ENCODE assay signal across 20 mouse cellular contexts in genomic region chr11:5973151-5973550, GRCm38 (mm10). TPM values are rescaled to one million over a fixed set of nuclear protein-coding genes. Genes with fewer than 3 reads are reported as not detected.
DNase-seq lines count a peak whose midpoint lies in the region; ATAC-seq and TF ChIP-seq lines count a peak whose summit lies in the region.
"Had no signal": no experiment of that assay in that cellular context is flagged by ENCODE, and none has a peak within 500 bp of the region (broad histone marks: within the 10 kb centered on the region; RNA-seq: fewer than 3 reads in every experiment).

No protein-coding gene starts in this region.

- peaks cover 50% of the 10 kb centered on the region for H3K4me1 ChIP-seq in forebrain, embryonic 10.5 days
- H3K4me1 ChIP-seq in forebrain, embryonic 16.5 days (replicated peaks; ENCODE audit: control insufficient read depth, insufficient read depth, low read length) = no peaks in the 10 kb centered on the region
- peaks cover 42% of the 10 kb centered on the region for H3K4me1 ChIP-seq in embryonic facial prominence, embryonic 13.5 days
- no peaks in the 10 kb centered on the region for H3K4me1 ChIP-seq in neural tube, embryonic 15.5 days
- H3K4me1 ChIP-seq: midbrain, embryonic 13.5 days had no signal

- H3K9me3 ChIP-seq in forebrain, embryonic 10.5 days = no peaks in the 10 kb centered on the region
- H3K9me3 ChIP-seq in forebrain, embryonic 16.5 days (ENCODE audit: control insufficient read depth, low read length) = no peaks in the 10 kb centered on the region
- no peaks in the 10 kb centered on the region for H3K9me3 ChIP-seq in embryonic facial prominence, embryonic 13.5 days
- H3K9me3 ChIP-seq in neural tube, embryonic 15.5 days (replicated peaks) = no peaks in the 10 kb centered on the region
- H3K9me3 ChIP-seq: embryonic facial prominence, embryonic 12.5 days; hindbrain, embryonic 12.5 days; midbrain, embryonic 13.5 days had no signal

- DNase-seq in forebrain, embryonic 10.5 days (ENCODE audit: extremely low spot score, low spot score) = no peak
- DNase-seq in layer of hippocampus, adult 2 months (ENCODE audit: low spot score in 2 of 2) = no peak
- no peak for DNase-seq in layer of hippocampus, postnatal 36 days
- DNase-seq in NIH3T3 (ENCODE audit: low read depth) = peak; percentile 15
- no peak for DNase-seq in layer of hippocampus, postnatal 14 days (ENCODE audit: low spot score in 2 of 2)
- DNase-seq: adrenal gland, postnatal 10 days; cerebellum, postnatal 10 days; forebrain, postnatal 0 days; lung, postnatal 14 days; thymus, postnatal 14 days had no signal

- no peaks in the 10 kb centered on the region for H3K27me3 ChIP-seq in forebrain, embryonic 10.5 days (ENCODE audit: poor library complexity, severe bottlenecking)
- H3K27me3 ChIP-seq in forebrain, embryonic 16.5 days (replicated peaks; ENCODE audit: control insufficient read depth, insufficient read depth, low read length) = no peaks in the 10 kb centered on the region
- no peaks in the 10 kb centered on the region for H3K27me3 ChIP-seq in embryonic facial prominence, embryonic 13.5 days
- no peaks in the 10 kb centered on the region for H3K27me3 ChIP-seq in neural tube, embryonic 15.5 days (replicated peaks)
- H3K27me3 ChIP-seq: midbrain, embryonic 13.5 days had no signal

- ATAC-seq in forebrain, embryonic 16.5 days = no peak
- no peak for ATAC-seq in embryonic facial prominence, embryonic 13.5 days (ENCODE audit: insufficient number of reproducible peaks, insufficient read depth, low FRiP score, low TSS enrichment, low read depth)
- ATAC-seq in neural tube, embryonic 15.5 days (ENCODE audit: low FRiP score) = no peak
- ATAC-seq: activated CD4-positive, CD25-positive, alpha-beta regulatory T cell, adult 4 months; forebrain, postnatal 0 days; midbrain, embryonic 13.5 days had no signal

- no peak overlapping the region for H3K4me2 ChIP-seq in forebrain, embryonic 16.5 days (ENCODE audit: low read length)
- H3K4me2 ChIP-seq in embryonic facial prominence, embryonic 13.5 days = 0 out of 2 replicates have a peak overlapping the region, but pooled peaks have one; percentile 2
- no peak overlapping the region for H3K4me2 ChIP-seq in neural tube, embryonic 15.5 days
- H3K4me2 ChIP-seq: embryonic facial prominence, embryonic 12.5 days; hindbrain, embryonic 12.5 days; midbrain, embryonic 13.5 days had no signal

- TF ChIP-seq CTCF in layer of hippocampus, adult 2 months (conservative IDR thresholded peaks at IDR 0.05) = no peak

- no peak overlapping the region for H3K4me3 ChIP-seq in forebrain, embryonic 10.5 days
- H3K4me3 ChIP-seq in forebrain, embryonic 16.5 days (replicated peaks; ENCODE audit: low read length) = no peak overlapping the region
- no peak overlapping the region for H3K4me3 ChIP-seq in layer of hippocampus, adult 2 months
- no peak overlapping the region for H3K4me3 ChIP-seq in embryonic facial prominence, embryonic 13.5 days
- H3K4me3 ChIP-seq in neural tube, embryonic 15.5 days (replicated peaks) = no peak overlapping the region
- H3K4me3 ChIP-seq: embryonic facial prominence, embryonic 12.5 days; hindbrain, embryonic 12.5 days; midbrain, embryonic 13.5 days had no signal

- WGBS in forebrain, embryonic 10.5 days = 49% methylated on average over 7 of the region's 7 CpGs
- 54% methylated on average over 7 of the region's 7 CpGs for WGBS in forebrain, embryonic 16.5 days
- WGBS in embryonic facial prominence, embryonic 13.5 days = 41% methylated on average over 7 of the region's 7 CpGs
- WGBS in neural tube, embryonic 15.5 days = 61% methylated on average over 7 of the region's 7 CpGs

- H3K27ac ChIP-seq in forebrain, embryonic 10.5 days = 0 out of 2 replicates have a peak overlapping the region, but pooled peaks have one; percentile 12
- no peak overlapping the region for H3K27ac ChIP-seq in forebrain, embryonic 16.5 days (ENCODE audit: low read length)
- H3K27ac ChIP-seq in layer of hippocampus, adult 2 months = peak overlapping the region; percentile 61; the same call in 1 of the 2 replicates
- no peak overlapping the region for H3K27ac ChIP-seq in embryonic facial prominence, embryonic 13.5 days
- no peak overlapping the region for H3K27ac ChIP-seq in neural tube, embryonic 15.5 days (replicated peaks)
- H3K27ac ChIP-seq: embryonic facial prominence, embryonic 12.5 days; hindbrain, embryonic 12.5 days; liver, embryonic 14.5 days; midbrain, embryonic 13.5 days had no signal

- H3K36me3 ChIP-seq in forebrain, embryonic 10.5 days (replicated peaks) = peaks cover 35% of the 10 kb centered on the region
- H3K36me3 ChIP-seq in forebrain, embryonic 16.5 days (ENCODE audit: control insufficient read depth, insufficient read depth) = peaks cover 14% of the 10 kb centered on the region
- peaks cover 17% of the 10 kb centered on the region for H3K36me3 ChIP-seq in embryonic facial prominence, embryonic 13.5 days
- H3K36me3 ChIP-seq in neural tube, embryonic 15.5 days = peaks cover 41% of the 10 kb centered on the region

- H3K9ac ChIP-seq in forebrain, embryonic 16.5 days (replicated peaks; ENCODE audit: low read depth, low read length) = no peak overlapping the region
- H3K9ac ChIP-seq in embryonic facial prominence, embryonic 13.5 days = no peak overlapping the region
- no peak overlapping the region for H3K9ac ChIP-seq in neural tube, embryonic 15.5 days (replicated peaks)
- H3K9ac ChIP-seq: embryonic facial prominence, embryonic 12.5 days; forebrain, postnatal 0 days; hindbrain, embryonic 12.5 days; liver, embryonic 14.5 days; midbrain, embryonic 13.5 days had no signal

RNA-seq across cellular contexts. Expression of gene Ykt6, which starts 17.7 kb away (rescaled TPM):
- 58.5 and 65.5 TPM in 2 replicates for polyA plus RNA-seq in forebrain, embryonic 10.5 days (2016; fragmentation: Nextera tagmentation; extraction: Ambion mirVana)
- polyA plus RNA-seq in forebrain, embryonic 16.5 days (2015; fragmentation: Nextera tagmentation; extraction: Ambion mirVana) = 93.4 and 111 TPM in 2 replicates
- total RNA-seq in layer of hippocampus, adult 2 months (2021) = 10 to 100 TPM; 63.4 to 71.4 TPM
- 10 to 100 TPM; 68.2 to 73.2 TPM for total RNA-seq in layer of hippocampus, postnatal 36 days (2021)
- 58.7 and 66.0 TPM in 2 replicates for polyA plus RNA-seq in embryonic facial prominence, embryonic 13.5 days (2015; fragmentation: Nextera tagmentation; extraction: Ambion mirVana)
- 84.9 and 87.1 TPM in 2 replicates for polyA plus RNA-seq in neural tube, embryonic 15.5 days (2015; fragmentation: Nextera tagmentation; extraction: Ambion mirVana)
- 10 to 100 TPM; 84.7 to 85.3 TPM for total RNA-seq in layer of hippocampus, postnatal 14 days (2021)

RNA-seq across cellular contexts. Expression of gene Gck, which starts 23.3 kb away (rescaled TPM):
- polyA plus RNA-seq in forebrain, embryonic 10.5 days (2016; fragmentation: Nextera tagmentation; extraction: Ambion mirVana) = 2.2 and 2.5 TPM in 2 replicates
- polyA plus RNA-seq in forebrain, embryonic 16.5 days (2015; fragmentation: Nextera tagmentation; extraction: Ambion mirVana) = 5.5 and 8.2 TPM in 2 replicates
- total RNA-seq in layer of hippocampus, adult 2 months (2021) = 1 to 10 TPM; 2.4 to 3.3 TPM
- 1 to 10 TPM; 2.4 to 3.7 TPM for total RNA-seq in layer of hippocampus, postnatal 36 days (2021)
- polyA plus RNA-seq in embryonic facial prominence, embryonic 13.5 days (2015; fragmentation: Nextera tagmentation; extraction: Ambion mirVana) = 2.1 and 2.4 TPM in 2 replicates
- polyA plus RNA-seq in neural tube, embryonic 15.5 days (2015; fragmentation: Nextera tagmentation; extraction: Ambion mirVana) = 3.4 and 4.2 TPM in 2 replicates
- total RNA-seq in layer of hippocampus, postnatal 14 days (2021) = 1 to 10 TPM; 1.3 to 1.9 TPM
- total RNA-seq: gastrocnemius, postnatal 4 days; megakaryocyte, adult 5-6 weeks had no signal
- polyA plus RNA-seq: activated CD4-positive, CD25-positive, alpha-beta regulatory T cell, adult 4 months had no signal

Comparison
In these comparisons a context has a peak if more than half of its experiments do, and no peak if none do; other contexts are left out.
1. H3K27ac ChIP-seq: peak in forebrain, embryonic 10.5 days (single experiment) and layer of hippocampus, adult 2 months (single experiment); none in forebrain, embryonic 16.5 days (single experiment), embryonic facial prominence, embryonic 13.5 days (single experiment) and neural tube, embryonic 15.5 days (single experiment).